Mouse (Mus musculus) gastrocnemius, postnatal 10 days (tissue): ENCODE data around the gene Ttc7b. TPM values are rescaled to one million over a fixed set of nuclear protein-coding genes. Genes with fewer than 3 reads are reported as not detected.

ENCODE experiments used
- DNase-seq: peaks from one replicate; pipeline ENCODE4 v3.0.0; 2021; ENCODE audit warnings: mixed read lengths
- total RNA-seq, 2 experiments: library from RNA; stranded (reverse); gene quantifications; 2 replicates each; pipeline ENCODE4 v1.2.3; 2021

Gene Ttc7b
- total RNA-seq, 2 experiments from 2014 or later = 73.3 to 74.1 TPM

DNA sequence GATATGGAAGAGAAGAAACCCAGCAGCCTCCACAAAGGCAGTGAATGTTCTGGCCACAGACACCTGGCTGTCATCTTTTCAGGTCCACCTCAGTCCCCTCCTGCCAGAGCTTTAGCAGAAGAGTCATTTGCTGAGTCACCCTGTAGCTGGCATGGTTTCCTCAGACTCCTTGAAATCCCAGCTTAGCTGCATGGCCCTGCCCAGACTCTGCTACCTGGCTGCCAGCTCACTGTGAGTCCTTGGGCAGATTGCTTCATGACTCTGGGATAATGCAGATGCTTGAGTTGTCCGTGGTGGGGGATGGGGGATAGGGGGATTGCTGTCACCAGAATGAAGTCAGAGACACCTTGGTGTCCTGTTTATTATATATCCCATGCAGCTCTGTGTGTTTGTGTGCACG, 247.6 kb downstream of the Ttc7b start:
- DNase-seq = no peak

DNA sequence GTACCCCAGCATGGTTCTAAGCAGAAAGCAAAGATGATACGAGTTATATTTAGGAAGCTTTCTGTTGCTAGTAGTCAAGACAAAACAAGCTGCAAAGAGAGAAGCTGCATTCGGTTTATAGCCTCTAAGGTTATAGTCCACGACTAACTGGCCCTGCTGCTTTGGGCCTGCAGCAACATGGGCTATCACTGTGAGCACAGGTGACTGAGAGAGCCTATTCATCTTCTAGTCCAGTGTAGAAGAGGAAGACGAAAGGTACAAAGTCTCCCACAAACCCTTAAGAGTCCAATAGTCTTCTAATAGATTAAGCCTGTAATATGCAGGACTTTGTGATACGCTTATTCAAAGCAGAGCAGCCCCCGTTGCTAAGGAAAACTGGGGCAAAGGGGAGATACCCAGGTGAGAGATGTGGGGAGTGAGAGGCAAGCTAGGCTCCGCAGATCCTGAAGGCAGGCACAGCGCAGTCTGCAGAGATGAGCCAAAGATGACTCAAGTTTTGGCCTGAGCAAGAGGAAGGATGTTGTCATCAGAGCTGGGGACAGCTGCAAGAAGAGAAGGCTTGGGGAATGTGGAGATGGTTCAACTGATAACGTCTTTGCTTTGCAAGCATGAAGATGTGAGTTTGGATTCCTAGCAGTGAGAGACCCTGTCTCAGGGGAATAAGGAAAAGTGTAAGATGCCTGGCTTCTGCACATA, 250.5 kb downstream of the Ttc7b start:
- no peak for DNase-seq

DNA sequence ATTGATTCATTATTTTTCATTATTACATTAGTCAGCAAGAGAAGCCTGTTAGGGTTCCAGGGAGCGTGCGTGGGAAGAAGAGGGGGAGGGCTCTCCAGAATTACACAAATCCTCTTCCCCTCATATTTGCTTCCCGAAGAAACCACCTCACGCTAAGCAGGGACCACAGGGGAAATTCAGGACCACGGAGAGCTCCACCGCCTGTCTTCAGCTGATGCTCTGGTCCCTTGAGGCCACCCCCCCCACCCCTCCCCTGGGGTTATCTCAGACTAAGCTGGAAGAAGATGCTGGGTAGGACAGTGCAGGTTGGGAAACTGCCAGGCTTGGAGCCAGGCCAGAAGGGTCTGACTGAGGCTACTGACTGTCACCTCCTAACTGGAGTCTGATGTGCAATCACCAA, 252.6 kb downstream of the Ttc7b start:
- DNase-seq = peak; percentile 71

- DNase-seq = no peak
Observed at GRCm38 (mm10) chr12:100265546-100266309, 254.9 kb downstream of the Ttc7b start.

- DNase-seq = no peak
Observed at GRCm38 (mm10) chr12:100264941-100265340, 255.7 kb downstream of the Ttc7b start.

DNA sequence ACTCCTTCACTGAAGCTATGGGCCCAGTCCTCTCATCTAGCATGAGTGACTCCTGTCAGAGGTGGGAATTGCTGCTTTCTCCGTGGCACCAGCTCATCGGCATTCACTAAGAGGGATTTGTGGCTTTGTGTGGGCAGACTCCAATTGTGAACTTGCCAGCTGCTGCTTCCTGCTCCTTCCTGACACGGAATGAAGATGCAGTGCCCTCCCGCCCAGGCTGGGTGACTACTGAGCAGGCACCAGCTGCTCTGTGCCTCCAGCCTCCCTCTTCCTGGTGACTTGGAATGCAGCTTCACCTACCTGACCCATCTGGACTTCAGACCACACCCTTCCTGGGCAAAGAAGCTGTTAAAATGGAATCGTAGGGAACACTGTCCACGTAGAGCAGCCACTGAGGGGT, 257.8 kb downstream of the Ttc7b start:
- no peak for DNase-seq

DNA sequence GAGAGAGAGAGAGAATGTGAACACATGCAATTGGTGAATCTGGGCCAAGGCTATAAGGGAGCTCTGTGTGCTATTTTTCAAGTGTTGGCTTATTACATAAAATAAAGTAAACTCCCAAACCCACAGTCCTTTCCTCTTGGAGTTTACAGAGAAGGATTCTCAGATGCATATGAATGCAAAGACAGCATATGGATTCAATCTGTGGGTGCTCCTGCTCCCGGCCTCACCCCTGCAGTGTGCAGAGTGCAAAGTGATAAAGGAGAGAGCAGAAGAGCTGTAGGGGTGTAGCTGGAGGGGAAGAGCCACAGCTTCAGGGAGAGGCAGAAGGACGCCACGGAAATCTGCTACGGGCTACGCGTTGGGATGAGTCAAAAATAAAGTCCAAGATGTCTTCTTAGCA, 258.9 kb downstream of the Ttc7b start:
- no peak for DNase-seq

DNA sequence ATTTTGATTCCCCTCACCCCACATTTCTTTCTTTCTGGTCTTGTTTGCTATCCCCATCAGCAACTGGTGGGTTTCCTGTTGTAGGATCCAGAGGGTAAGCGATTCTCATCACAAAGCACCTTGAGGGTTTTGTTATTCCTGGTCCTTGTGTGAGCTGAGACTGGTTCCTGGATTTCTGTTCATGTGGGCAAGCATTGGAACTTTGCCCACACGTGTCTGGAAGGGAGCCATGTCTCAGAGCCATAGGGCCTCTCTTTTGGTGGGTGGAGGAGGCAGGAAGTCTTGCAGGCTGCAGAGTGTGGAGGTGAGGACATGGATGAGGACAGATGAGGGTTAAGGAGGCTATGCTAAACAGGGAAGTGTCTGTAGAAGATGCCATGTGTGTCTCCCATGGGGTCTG, 260.5 kb downstream of the Ttc7b start:
- DNase-seq = no peak

- DNase-seq = no peak
Observed at GRCm38 (mm10) chr12:100257779-100258178, 262.8 kb downstream of the Ttc7b start.

- no peak for DNase-seq
Observed at GRCm38 (mm10) chr12:100255441-100255949, 265.1 kb downstream of the Ttc7b start.

- DNase-seq = no peak
Observed at GRCm38 (mm10) chr12:100254471-100254870, 266.2 kb downstream of the Ttc7b start.

Other genes with a start within 250 kb of the Ttc7b start
- 10 to 100 TPM; 10.4 to 11.5 TPM for gene Rps6ka5, start 206.2 kb upstream of the Ttc7b start, total RNA-seq